Mouse (Mus musculus) C2C12 (cell line): Measurements from ENCODE around the gene Gpr84.

Experiments used
- CEBPB ChIP-seq: IDR thresholded peaks from one replicate; pipeline ENCODE4 v1.6.1; 2011; ENCODE audit warnings: low read depth, mild to moderate bottlenecking, control low read depth, moderate library complexity
- CTCF ChIP-seq: IDR thresholded peaks from one replicate; pipeline ENCODE4 v1.5.1; 2011; ENCODE audit not compliant: control insufficient read depth, insufficient read depth, insufficient read length
- FOSL1 ChIP-seq: IDR thresholded peaks from one replicate; pipeline ENCODE4 v1.8.0; 2011; ENCODE audit warnings: mild to moderate bottlenecking, low read length; ENCODE audit not compliant: poor library complexity, insufficient read depth, severe bottlenecking
- MAX ChIP-seq: IDR thresholded peaks from one replicate; pipeline ENCODE4 v1.6.1; 2011; ENCODE audit warnings: mild to moderate bottlenecking, control low read depth
- MYOG ChIP-seq: IDR thresholded peaks from one replicate; pipeline ENCODE4 v1.6.1; 2011; ENCODE audit not compliant: control insufficient read depth, insufficient read length; ENCODE audit errors: extremely low read depth

DNA sequence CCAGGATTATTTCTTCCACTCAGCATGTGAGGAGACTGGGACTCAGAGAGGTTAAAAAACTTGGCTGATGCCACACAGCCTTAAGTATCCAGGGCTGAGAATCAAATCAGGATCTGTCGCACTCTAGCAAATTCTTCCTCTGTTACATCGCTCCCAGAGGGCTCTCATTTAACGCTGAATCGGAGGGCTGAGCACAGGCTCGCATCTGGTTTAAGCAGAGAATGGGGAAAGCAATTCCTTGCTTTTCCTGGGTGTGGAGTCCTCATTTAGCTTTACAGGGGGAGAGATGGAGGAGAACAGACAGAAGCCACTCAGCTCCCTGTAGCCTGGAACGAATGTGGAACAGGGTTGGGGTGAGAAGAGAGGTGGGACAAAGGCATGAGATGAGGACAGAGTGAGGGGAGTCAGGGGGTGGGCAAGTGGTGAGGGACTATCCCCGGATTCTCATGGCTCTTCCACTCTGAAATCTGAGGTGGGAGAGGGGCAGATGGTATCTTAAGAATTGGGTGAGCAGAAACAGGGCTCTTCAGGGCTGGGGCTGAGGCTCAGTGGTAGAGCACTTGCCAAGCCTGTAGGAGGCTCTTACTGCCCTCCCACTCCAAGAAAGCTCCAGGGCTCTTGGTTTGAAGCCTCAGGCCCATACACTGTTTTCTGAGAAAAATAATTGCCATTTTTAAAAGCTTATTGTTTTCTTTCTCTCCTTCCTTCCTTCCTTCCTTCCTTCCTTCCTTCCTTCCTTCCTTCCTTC lies 25.2 kb upstream of the Gpr84 start:
- no peak for TF ChIP-seq CTCF
- no peak for TF ChIP-seq MAX
- no peak for TF ChIP-seq FOSL1
- no peak for TF ChIP-seq CEBPB
- TF ChIP-seq MYOG = no peak
